Mouse (Mus musculus) heart, embryonic 14.5 days (tissue): ENCODE measurements around the gene Exoc4. TPM values are rescaled to one million over a fixed set of nuclear protein-coding genes. Genes with fewer than 3 reads are reported as not detected.

Experiments used
- ATAC-seq: fragments of 200-750 bp; cut with Nextera tagmentation; 2 replicates; pipeline ENCODE4 v1.8.0; 2017; ENCODE audit warnings: low read depth, moderate TSS enrichment; ENCODE audit not compliant: insufficient number of reproducible peaks, insufficient read depth, low FRiP score
- H3K27ac ChIP-seq, 2 experiments: fragments of 200-500 bp in 1 of 2; fragments of 300-500 bp in 1 of 2; sonication (generic) in 1 of 2; replicated peaks in 1 of 2; 2 replicates each; pipeline ENCODE4 v1.5.1; 2012 to 2014; ENCODE audit warnings: low read depth in 2 of 2, low read length in 2 of 2, control low read depth in 1 of 2, mild to moderate bottlenecking in 1 of 2, mixed read lengths in 1 of 2; ENCODE audit not compliant: control insufficient read depth in 1 of 2, insufficient read depth in 1 of 2
- H3K27me3 ChIP-seq: fragments of 300-500 bp; sonication (generic); 2 replicates; pipeline ENCODE4 v1.6.1; 2014; ENCODE audit warnings: mild to moderate bottlenecking, low read length, control low read depth; ENCODE audit not compliant: control insufficient read depth, insufficient read depth
- H3K36me3 ChIP-seq: fragments of 300-500 bp; sonication (generic); 2 replicates; pipeline ENCODE4 v1.6.1; 2014; ENCODE audit warnings: mild to moderate bottlenecking, control low read depth, low read length, mixed read lengths; ENCODE audit not compliant: control insufficient read depth, insufficient read depth
- H3K4me1 ChIP-seq, 2 experiments: fragments of 200-500 bp in 1 of 2; fragments of 300-500 bp in 1 of 2; sonication (generic) in 1 of 2; 2 replicates each; pipeline ENCODE4 v1.6.1; 2012 to 2014; ENCODE audit warnings: low read length in 2 of 2, control low read depth in 1 of 2, mixed read lengths in 1 of 2; ENCODE audit not compliant: control insufficient read depth in 2 of 2, insufficient read depth in 2 of 2
- H3K4me2 ChIP-seq: fragments of 300-500 bp; sonication (generic); 2 replicates; pipeline ENCODE4 v1.6.1; 2014; ENCODE audit warnings: mild to moderate bottlenecking, low read length
- H3K4me3 ChIP-seq, 2 experiments: fragments of 200-500 bp in 1 of 2; fragments of 300-500 bp in 1 of 2; sonication (generic) in 1 of 2; 2 replicates each; pipeline ENCODE4 v1.5.1; 2012 to 2014; ENCODE audit warnings: low read length in 2 of 2, mild to moderate bottlenecking in 2 of 2, control low read depth in 1 of 2, low read depth in 1 of 2, moderate library complexity in 1 of 2; ENCODE audit not compliant: control insufficient read depth in 1 of 2, insufficient read depth in 1 of 2
- H3K9ac ChIP-seq: fragments of 300-500 bp; sonication (generic); 2 replicates; pipeline ENCODE4 v1.6.1; 2014; ENCODE audit warnings: mild to moderate bottlenecking, low read length
- H3K9me3 ChIP-seq: fragments of 300-500 bp; sonication (generic); 2 replicates; pipeline ENCODE4 v1.6.1; 2016; ENCODE audit warnings: low read length, control low read depth; ENCODE audit not compliant: control insufficient read depth
- WGBS: fragments of 180-500 bp; shearing (Covaris S2); extraction: QIAGEN DNeasy Blood & Tissue Kit; methylation state at CpG from one replicate; pipeline ENCODE4 v1.1.7; 2014; 5-methylcytosine and 5-hydroxymethylcytosine counted together
- polyA plus RNA-seq: library from polyadenylated mRNA; unstranded; fragments of >200 nt; fragmentation: Nextera tagmentation; extraction: Ambion mirVana; gene quantifications from 2 replicates; pipeline ENCODE4 v1.2.1, GENCODE M21; 2014

Gene Exoc4
- polyA plus RNA-seq, 1 experiment from 2014 or later, result 26.0 TPM

DNA sequence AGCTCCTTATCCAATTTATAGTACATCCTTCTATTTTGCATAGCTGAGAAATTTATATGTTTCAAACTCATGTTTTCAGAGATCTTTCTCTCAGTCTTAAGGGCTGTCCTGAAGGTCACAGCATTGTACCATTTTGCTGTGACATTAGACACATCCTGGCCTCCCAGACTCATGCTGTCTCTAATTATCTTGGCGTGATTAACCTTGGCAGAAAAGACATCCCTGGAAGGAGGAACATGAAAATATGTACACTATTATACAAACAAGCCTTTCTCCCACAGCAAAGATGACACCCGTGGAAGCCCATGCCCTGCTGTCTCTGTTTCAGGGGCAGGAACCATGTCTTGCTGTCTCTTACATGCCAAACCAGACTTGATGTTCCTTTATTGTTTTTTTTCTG lies 59.8 kb downstream of the Exoc4 start:
- no peak overlapping the region for H3K9ac ChIP-seq
- 88% methylated on average over 2 of the region's 2 CpGs for WGBS
- H3K27ac ChIP-seq, result no peak overlapping the region
- H3K27me3 ChIP-seq, result no peaks in the 10 kb centered on the region
- H3K4me3 ChIP-seq, result no peak overlapping the region
- no peak for ATAC-seq
- no peaks in the 10 kb centered on the region for H3K9me3 ChIP-seq
- no peak overlapping the region for H3K4me2 ChIP-seq
- no peaks in the 10 kb centered on the region; a peak in 1 of 4 replicates for H3K4me1 ChIP-seq
- H3K36me3 ChIP-seq, result 0 out of 2 replicates have a peak, but pooled peaks cover 11% of the 10 kb centered on the region

DNA sequence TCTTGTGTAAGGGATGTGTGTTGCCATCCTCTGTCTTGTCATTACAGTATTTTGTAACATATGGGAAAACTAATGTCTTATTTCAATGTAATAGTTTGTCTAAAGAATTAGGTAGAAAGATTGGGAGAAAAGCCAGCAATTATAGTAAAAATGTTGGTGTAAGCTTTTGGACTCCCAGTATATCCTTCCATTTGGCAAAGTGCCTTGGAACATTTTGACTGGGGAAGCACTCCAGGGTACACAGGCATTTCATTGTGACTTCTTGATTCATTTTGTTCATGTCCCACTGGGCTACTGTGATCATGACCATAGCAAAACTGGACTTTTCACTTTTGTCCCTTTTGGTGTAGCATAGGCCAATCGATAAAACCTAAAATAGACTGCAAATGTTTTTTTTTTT lies 61.6 kb downstream of the Exoc4 start:
- no peak overlapping the region for H3K4me2 ChIP-seq
- 0 out of 2 replicates have a peak, but pooled peaks cover 10% of the 10 kb centered on the region for H3K36me3 ChIP-seq
- H3K4me3 ChIP-seq, result no peak overlapping the region
- H3K4me1 ChIP-seq, result no peaks in the 10 kb centered on the region
- ATAC-seq, result no peak
- no peak overlapping the region for H3K27ac ChIP-seq
- WGBS, result 92% methylated on average over 1 of the region's 1 CpGs
- H3K27me3 ChIP-seq, result no peaks in the 10 kb centered on the region
- no peaks in the 10 kb centered on the region for H3K9me3 ChIP-seq
- no peak overlapping the region for H3K9ac ChIP-seq

DNA sequence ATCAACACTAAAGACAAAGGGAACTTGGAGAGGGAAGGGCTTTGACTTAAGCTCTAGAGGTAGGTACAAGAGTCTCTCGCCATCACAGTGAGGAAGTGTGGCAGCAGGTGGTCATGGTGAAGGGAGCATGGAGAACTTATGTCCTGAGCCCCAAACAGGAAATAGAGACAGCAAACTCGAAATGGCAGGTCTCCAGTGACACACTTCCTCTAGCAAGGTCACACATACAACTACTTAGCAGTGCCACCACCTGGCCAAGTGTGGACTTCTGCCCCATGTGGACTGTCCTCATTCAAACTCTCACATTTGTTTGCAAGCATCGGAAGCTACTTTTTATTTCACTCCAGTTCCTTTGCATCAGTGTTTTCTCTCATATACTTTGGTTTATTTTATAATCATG lies 74.0 kb downstream of the Exoc4 start:
- Histone ChIP-seq H3K9ac (no peak overlapping the region), H3K9me3 (no peaks in the 10 kb centered on the region), H3K36me3 (no peaks in the 10 kb centered on the region), H3K4me1 (peaks cover 2 to 12% of the 10 kb centered on the region in 2 experiments; a peak in 3 of 4 replicates), H3K27me3 (no peaks in the 10 kb centered on the region), H3K4me2 (no peak overlapping the region), H3K27ac (no peak overlapping the region), H3K4me3 (no peak overlapping the region)
- ATAC-seq, result no peak
- 73% methylated on average over 3 of the region's 3 CpGs for WGBS

DNA sequence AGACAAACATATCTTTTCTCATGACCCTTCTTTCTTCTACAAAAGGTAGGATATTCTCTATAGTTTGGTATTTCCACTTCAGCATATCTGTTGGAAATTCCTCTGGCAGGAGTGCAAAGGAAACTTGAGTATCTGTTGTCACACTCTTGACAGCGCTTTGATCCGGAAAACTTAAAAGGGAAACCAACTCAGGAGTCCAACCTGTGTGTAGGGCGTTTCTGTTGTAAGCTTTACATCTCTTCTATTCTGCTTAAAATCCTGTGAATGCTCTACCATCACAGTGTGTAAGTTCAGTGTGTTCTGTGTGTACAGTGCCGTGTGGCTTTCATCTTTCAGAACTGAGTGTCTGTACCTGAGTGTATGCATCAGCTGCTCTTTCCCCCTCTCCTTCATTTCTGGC lies 74.5 kb downstream of the Exoc4 start:
- H3K4me1 ChIP-seq, result peaks cover 2 to 12% of the 10 kb centered on the region in 2 experiments; a peak in 3 of 4 replicates
- H3K9ac ChIP-seq, result no peak overlapping the region
- WGBS, result 26% methylated on average over 4 of the region's 4 CpGs
- H3K36me3 ChIP-seq, result no peaks in the 10 kb centered on the region
- H3K4me3 ChIP-seq, result no peak overlapping the region
- no peak overlapping the region for H3K4me2 ChIP-seq
- ATAC-seq, result no peak
- 0 out of 4 replicates have a peak overlapping the region, but pooled peaks of 1 of the 2 experiments have one; percentile 19 for H3K27ac ChIP-seq
- H3K9me3 ChIP-seq, result no peaks in the 10 kb centered on the region
- no peaks in the 10 kb centered on the region for H3K27me3 ChIP-seq

DNA sequence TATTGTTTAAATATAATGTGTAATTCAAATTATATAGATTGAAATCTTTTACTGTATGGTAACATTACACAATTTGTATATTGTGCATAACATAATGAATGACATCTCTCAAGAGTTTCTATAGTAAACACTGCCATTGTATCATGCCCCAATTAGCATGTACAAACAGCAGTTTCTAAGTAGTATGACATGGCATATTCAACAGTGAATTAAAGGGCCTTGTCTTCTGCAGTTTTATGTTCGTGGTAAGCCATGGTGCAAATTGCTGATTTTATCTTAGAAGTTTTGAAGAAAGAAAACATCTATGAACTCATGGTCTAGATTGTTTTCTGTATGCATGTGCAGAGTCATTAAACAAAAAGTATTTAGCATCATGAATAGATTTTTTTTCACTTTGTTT lies 79.4 kb downstream of the Exoc4 start:
- H3K9me3 ChIP-seq, result no peaks in the 10 kb centered on the region

DNA sequence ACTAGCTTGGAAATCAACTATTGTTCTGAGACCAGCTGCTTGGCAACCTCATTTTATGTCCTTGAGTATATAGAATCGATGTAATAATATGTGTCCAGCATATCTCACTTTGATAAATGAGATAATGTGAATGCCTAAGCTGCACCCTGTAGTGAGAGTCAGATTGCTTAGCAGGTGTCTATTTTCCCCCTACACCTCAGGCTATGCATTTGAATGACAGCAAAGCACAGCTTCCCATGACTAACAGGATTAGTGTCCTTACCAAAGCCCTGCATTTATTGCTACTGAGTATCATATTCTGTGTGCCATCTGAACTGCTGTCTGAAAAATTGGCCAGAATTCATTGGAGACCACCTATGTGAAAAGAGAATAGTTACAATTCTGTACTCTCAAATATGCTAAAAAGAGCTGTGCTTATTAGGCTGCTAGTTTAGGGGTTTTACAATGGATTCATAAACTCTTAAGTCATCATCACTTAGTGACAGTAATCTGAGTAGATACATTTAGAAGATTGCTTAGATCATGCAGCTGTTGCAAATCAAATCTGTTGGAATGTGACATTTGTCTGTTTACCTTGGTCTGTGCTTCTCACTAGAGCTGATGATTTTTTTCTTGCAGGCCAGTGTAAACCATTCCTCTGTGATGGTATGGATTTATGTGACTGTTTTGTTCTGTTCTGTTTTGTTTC lies 98.3 kb downstream of the Exoc4 start:
- 73% methylated on average over 1 of the region's 1 CpGs for WGBS
- Histone ChIP-seq H3K4me3 (no peak overlapping the region), H3K36me3 (no peaks in the 10 kb centered on the region), H3K4me2 (no peak overlapping the region), H3K9ac (no peak overlapping the region), H3K9me3 (no peaks in the 10 kb centered on the region), H3K27me3 (no peaks in the 10 kb centered on the region), H3K4me1 (peaks cover 3 to 12% of the 10 kb centered on the region in 2 experiments; a peak in 3 of 4 replicates), H3K27ac (no peak overlapping the region)
- no peak for ATAC-seq

More for the DNA sequence above, 79.4 kb downstream of the Exoc4 start:
- no peak overlapping the region for H3K4me2 ChIP-seq
- ATAC-seq, result no peak
- H3K27me3 ChIP-seq, result no peaks in the 10 kb centered on the region
- no peak overlapping the region for H3K9ac ChIP-seq
- peaks cover 6% of the 10 kb centered on the region for H3K36me3 ChIP-seq
- 95% methylated on average over 1 of the region's 1 CpGs for WGBS
- no peak overlapping the region for H3K4me3 ChIP-seq
- peaks cover 0 to 13% of the 10 kb centered on the region in 2 experiments; a peak in 2 of 4 replicates for H3K4me1 ChIP-seq
- H3K27ac ChIP-seq, result no peak overlapping the region

DNA sequence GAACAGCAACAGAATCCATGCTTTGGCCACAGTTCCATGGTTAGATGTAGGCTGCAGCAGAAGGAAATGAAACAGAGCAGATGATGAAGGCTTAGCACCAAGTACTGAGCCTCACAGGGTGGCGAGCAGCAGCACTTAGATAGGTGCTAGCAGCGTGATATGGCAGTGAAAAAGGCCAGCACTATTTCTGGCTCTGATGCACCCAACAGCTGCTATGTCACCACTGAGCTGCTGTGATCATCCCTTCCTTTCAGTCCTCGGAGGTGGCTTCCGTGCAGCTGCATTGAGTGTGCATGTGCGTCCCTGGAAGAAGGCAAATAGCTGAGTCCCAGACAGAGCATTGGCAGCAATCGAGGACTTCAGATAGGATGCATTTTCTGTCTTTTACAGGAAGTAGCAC lies 112.7 kb downstream of the Exoc4 start:
- no peak for ATAC-seq
- Histone ChIP-seq H3K27me3 (no peaks in the 10 kb centered on the region), H3K9ac (no peak overlapping the region), H3K4me2 (peak overlapping the region; percentile 9), H3K4me1 (peaks cover 0 to 7% of the 10 kb centered on the region in 2 experiments; a peak in 1 of 4 replicates), H3K4me3 (no peak overlapping the region), H3K9me3 (0 out of 2 replicates have a peak, but pooled peaks cover 4% of the 10 kb centered on the region), H3K36me3 (no peaks in the 10 kb centered on the region), H3K27ac (no peak overlapping the region)
- WGBS, result 26% methylated on average over 6 of the region's 6 CpGs
